Mouse (Mus musculus) midbrain, embryonic 10.5 days (tissue): ENCODE measurements around the gene Sec22c. TPM values are rescaled to one million over a fixed set of nuclear protein-coding genes. Genes with fewer than 3 reads are reported as not detected.

Source experiments
- DNase-seq: peaks from one replicate; pipeline ENCODE4 v3.0.0-alpha.2; 2017; ENCODE audit warnings: low spot score
- H3K27ac ChIP-seq: fragments of 300-500 bp; sonication (generic); replicated peaks from 2 replicates; pipeline ENCODE4 v1.5.1; 2016; ENCODE audit warnings: mild to moderate bottlenecking
- H3K27me3 ChIP-seq: fragments of 300-500 bp; sonication (generic); 2 replicates; pipeline ENCODE4 v1.6.1; 2016; ENCODE audit warnings: low read depth, mild to moderate bottlenecking; ENCODE audit not compliant: poor library complexity, severe bottlenecking
- H3K36me3 ChIP-seq: fragments of 300-500 bp; sonication (generic); 2 replicates; pipeline ENCODE4 v1.6.1; 2016; ENCODE audit warnings: mild to moderate bottlenecking, moderate library complexity
- H3K4me1 ChIP-seq: fragments of 300-500 bp; sonication (generic); 2 replicates; pipeline ENCODE4 v1.6.1; 2016
- H3K4me3 ChIP-seq: fragments of 300-500 bp; sonication (generic); 2 replicates; pipeline ENCODE4 v1.5.1; 2016; ENCODE audit warnings: mild to moderate bottlenecking, moderate library complexity
- H3K9me3 ChIP-seq: fragments of 300-500 bp; sonication (generic); replicated peaks from 2 replicates; pipeline ENCODE4 v1.6.1; 2016; ENCODE audit warnings: mild to moderate bottlenecking
- WGBS: fragments of 180-500 bp; shearing (Covaris S2); methylation state at CpG from one replicate; pipeline ENCODE4 v1.1.7; 2016; 5-methylcytosine and 5-hydroxymethylcytosine counted together
- polyA plus RNA-seq: library from polyadenylated mRNA; unstranded; fragments of >200 nt; fragmentation: Nextera tagmentation; extraction: Ambion mirVana; gene quantifications from 2 replicates; pipeline ENCODE4 v1.2.1, GENCODE M21; 2016

Sec22c gene
- polyA plus RNA-seq, 1 experiment from 2014 or later: 18.4 TPM

- H3K36me3 ChIP-seq: no peaks in the 10 kb centered on the region
- H3K27ac ChIP-seq: no peak overlapping the region
- peaks cover 2% of the 10 kb centered on the region; the same call in 1 of the 2 replicates for H3K4me1 ChIP-seq
- DNase-seq: no peak
- H3K9me3 ChIP-seq: no peaks in the 10 kb centered on the region
- 63% methylated on average over 7 of the region's 7 CpGs for WGBS
- no peak overlapping the region for H3K4me3 ChIP-seq
- peaks cover 48% of the 10 kb centered on the region for H3K27me3 ChIP-seq
Measured at GRCm38 (mm10) chr9:121635835-121636576, 69.3 kb downstream of the Sec22c start.

GRCm38 (mm10) chr9:121633306-121633705 is 72.0 kb downstream of the Sec22c start:
- Histone ChIP-seq H3K4me3 (no peak overlapping the region), H3K9me3 (no peaks in the 10 kb centered on the region), H3K36me3 (no peaks in the 10 kb centered on the region), H3K4me1 (peaks cover 2% of the 10 kb centered on the region; the same call in 1 of the 2 replicates), H3K27me3 (peaks cover 21% of the 10 kb centered on the region), H3K27ac (no peak overlapping the region)
- 86% methylated on average over 6 of the region's 6 CpGs for WGBS
- DNase-seq: no peak

GRCm38 (mm10) chr9:121632891-121633290 is 72.4 kb downstream of the Sec22c start:
- Histone ChIP-seq H3K36me3 (no peaks in the 10 kb centered on the region), H3K4me1 (peaks cover 2% of the 10 kb centered on the region; the same call in 1 of the 2 replicates), H3K9me3 (no peaks in the 10 kb centered on the region), H3K27me3 (peaks cover 17% of the 10 kb centered on the region), H3K27ac (no peak overlapping the region), H3K4me3 (no peak overlapping the region)
- 90% methylated on average over 10 of the region's 10 CpGs for WGBS
- DNase-seq: no peak

- Histone ChIP-seq H3K27ac (no peak overlapping the region), H3K36me3 (no peaks in the 10 kb centered on the region), H3K4me1 (peaks cover 2% of the 10 kb centered on the region; the same call in 1 of the 2 replicates), H3K9me3 (no peaks in the 10 kb centered on the region), H3K4me3 (no peak overlapping the region), H3K27me3 (peaks cover 12% of the 10 kb centered on the region)
- DNase-seq: no peak
- WGBS: 63% methylated on average over 4 of the region's 4 CpGs
Measured at GRCm38 (mm10) chr9:121631946-121632345, 73.3 kb downstream of the Sec22c start.

- H3K27me3 ChIP-seq: peaks cover 6% of the 10 kb centered on the region
- no peaks in the 10 kb centered on the region for H3K9me3 ChIP-seq
- 94% methylated on average over 1 of the region's 1 CpGs for WGBS
- no peaks in the 10 kb centered on the region for H3K36me3 ChIP-seq
- H3K4me3 ChIP-seq: no peak overlapping the region
- no peak for DNase-seq
- peaks cover 2% of the 10 kb centered on the region; the same call in 1 of the 2 replicates for H3K4me1 ChIP-seq
- H3K27ac ChIP-seq: no peak overlapping the region
Measured at GRCm38 (mm10) chr9:121630627-121631026, 74.7 kb downstream of the Sec22c start.

Other genes starting within 250 kb of the Sec22c start
- 6.0 and 7.2 TPM in 2 replicates for gene Cck, start 209.8 kb downstream of the Sec22c start, polyA plus RNA-seq
- not detected in 2 replicates for gene Lyzl4, start 63.4 kb downstream of the Sec22c start, polyA plus RNA-seq
- gene Vipr1, start 62.8 kb downstream of the Sec22c start, polyA plus RNA-seq: 0.35 and 0.80 TPM in 2 replicates
- gene Ss18l2, start 4.8 kb upstream of the Sec22c start, polyA plus RNA-seq: 91.8 and 103 TPM in 2 replicates
- 56.1 and 59.5 TPM in 2 replicates for gene Nktr, start 13.7 kb upstream of the Sec22c start, polyA plus RNA-seq
- 4.8 and 6.6 TPM in 2 replicates for gene Zfp651, start 53.8 kb upstream of the Sec22c start, polyA plus RNA-seq
- 0.15 and 0.16 TPM in 2 replicates for gene Klhl40, start 72.1 kb upstream of the Sec22c start, polyA plus RNA-seq
- not detected in 2 replicates for gene Hhatl, start 87.0 kb upstream of the Sec22c start, polyA plus RNA-seq
- gene Ccdc13, start 134.0 kb upstream of the Sec22c start, polyA plus RNA-seq: 2.4 and 2.9 TPM in 2 replicates
- gene Higd1a, start 152.9 kb upstream of the Sec22c start, polyA plus RNA-seq: 207 and 245 TPM in 2 replicates
- gene Ackr2, start 192.9 kb upstream of the Sec22c start, polyA plus RNA-seq: 0.78 and 0.84 TPM in 2 replicates
- gene Cyp8b1, start 210.8 kb upstream of the Sec22c start, polyA plus RNA-seq: not detected in 2 replicates
- gene Fam198a, start 245.5 kb upstream of the Sec22c start, polyA plus RNA-seq: 0.68 and 0.85 TPM in 2 replicates